ENCODE assay signal across 8 mouse cellular contexts in the genomic region with DNA sequence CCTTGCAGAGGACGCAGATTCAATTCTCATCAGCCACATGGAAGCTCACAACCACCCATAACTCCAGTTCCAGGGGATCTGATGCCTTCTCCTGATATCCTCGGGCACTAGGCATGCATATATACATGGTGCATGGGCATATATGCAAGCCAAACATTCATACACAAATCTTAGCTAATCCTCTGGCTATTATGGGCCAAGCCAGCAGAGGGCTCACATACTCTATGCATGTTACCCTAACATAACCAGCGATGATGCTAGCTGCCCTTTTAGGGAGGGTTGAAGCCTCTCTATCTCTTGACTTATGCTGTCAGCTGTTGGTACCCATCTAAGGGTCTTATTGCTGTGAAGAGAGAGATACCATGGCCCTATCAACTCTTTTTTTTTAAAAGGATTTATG. TPM values are rescaled to one million over a fixed set of nuclear protein-coding genes. Genes with fewer than 3 reads are reported as not detected.
DNase-seq lines count a peak whose midpoint lies in the region; ATAC-seq lines count a peak whose summit lies in the region.
"Had no signal": no experiment of that assay in that cellular context is flagged by ENCODE, and none has a peak within 500 bp of the region (broad histone marks: within the 10 kb centered on the region; RNA-seq: fewer than 3 reads in every experiment).

No protein-coding gene starts in this region.

- H3K4me2 ChIP-seq in midbrain, embryonic 14.5 days (ENCODE audit: low read length) = no peak overlapping the region
- no peak overlapping the region for H3K4me2 ChIP-seq in midbrain, embryonic 15.5 days
- H3K4me2 ChIP-seq: lung, embryonic 15.5 days had no signal

- no peak overlapping the region for H3K9ac ChIP-seq in midbrain, embryonic 14.5 days (replicated peaks; ENCODE audit: low read length)
- H3K9ac ChIP-seq in midbrain, embryonic 15.5 days = no peak overlapping the region
- H3K9ac ChIP-seq: lung, embryonic 15.5 days had no signal

- no peak for ATAC-seq in midbrain, embryonic 14.5 days (ENCODE audit: low FRiP score, low TSS enrichment)
- ATAC-seq in midbrain, embryonic 15.5 days (replicated peaks) = no peak

- peaks cover 7% of the 10 kb centered on the region; the same call in 1 of the 2 replicates for H3K4me1 ChIP-seq in midbrain, embryonic 14.5 days (ENCODE audit: control insufficient read depth, insufficient read depth, low read length)
- H3K4me1 ChIP-seq in midbrain, embryonic 15.5 days = peaks cover 10% of the 10 kb centered on the region

- H3K36me3 ChIP-seq in midbrain, embryonic 14.5 days (ENCODE audit: control insufficient read depth, insufficient read depth, low read length) = no peaks in the 10 kb centered on the region
- H3K36me3 ChIP-seq in midbrain, embryonic 15.5 days (replicated peaks) = no peaks in the 10 kb centered on the region
- H3K36me3 ChIP-seq: lung, embryonic 15.5 days had no signal

- H3K9me3 ChIP-seq in midbrain, embryonic 14.5 days (ENCODE audit: control insufficient read depth, low read length) = no peaks in the 10 kb centered on the region
- no peaks in the 10 kb centered on the region for H3K9me3 ChIP-seq in midbrain, embryonic 15.5 days
- H3K9me3 ChIP-seq: lung, embryonic 15.5 days had no signal

- WGBS in midbrain, embryonic 14.5 days = 51% methylated on average over 3 of the region's 3 CpGs
- 46% methylated on average over 3 of the region's 3 CpGs for WGBS in midbrain, embryonic 15.5 days

- no peak overlapping the region for H3K27ac ChIP-seq in midbrain, embryonic 14.5 days (replicated peaks; ENCODE audit: low read depth, low read length)
- H3K27ac ChIP-seq in midbrain, embryonic 15.5 days = no peak overlapping the region
- H3K27ac ChIP-seq: lung, embryonic 15.5 days had no signal

- DNase-seq in midbrain, embryonic 14.5 days = peak; percentile 72
- peak; percentile 54 for DNase-seq in T-cell, adult 2 months (ENCODE audit: low spot score)
- DNase-seq in cerebellum, adult 9-10 months = peak; percentile 44
- DNase-seq in kidney, postnatal 10 days = peak; percentile 72
- DNase-seq in lung, postnatal 10 days = peak; percentile 57
- DNase-seq in spleen, postnatal 36 days (ENCODE audit: low spot score in 2 of 2) = peak; percentile 36 to 54

- H3K4me3 ChIP-seq in midbrain, embryonic 14.5 days (replicated peaks; ENCODE audit: low read depth, low read length) = no peak overlapping the region
- no peak overlapping the region for H3K4me3 ChIP-seq in midbrain, embryonic 15.5 days
- H3K4me3 ChIP-seq: lung, embryonic 15.5 days had no signal

- H3K27me3 ChIP-seq in midbrain, embryonic 14.5 days (ENCODE audit: control insufficient read depth, insufficient read depth, low read length) = no peaks in the 10 kb centered on the region
- no peaks in the 10 kb centered on the region for H3K27me3 ChIP-seq in midbrain, embryonic 15.5 days (replicated peaks)
- H3K27me3 ChIP-seq: lung, embryonic 15.5 days had no signal

RNA-seq across cellular contexts. Expression of a gene that starts 4.3 kb away (rescaled TPM):
- polyA plus RNA-seq in midbrain, embryonic 14.5 days (2014; fragmentation: Nextera tagmentation; extraction: Ambion mirVana) = 19.6 and 34.4 TPM in 2 replicates
- polyA plus RNA-seq in midbrain, embryonic 15.5 days (2015; fragmentation: Nextera tagmentation; extraction: Ambion mirVana) = 37.0 and 37.7 TPM in 2 replicates

RNA-seq across cellular contexts. Expression of a gene that starts 35.8 kb away (rescaled TPM):
- 70.5 and 73.5 TPM in 2 replicates for polyA plus RNA-seq in midbrain, embryonic 14.5 days (2014; fragmentation: Nextera tagmentation; extraction: Ambion mirVana)
- polyA plus RNA-seq in midbrain, embryonic 15.5 days (2015; fragmentation: Nextera tagmentation; extraction: Ambion mirVana) = 76.0 and 82.4 TPM in 2 replicates

RNA-seq across cellular contexts. Expression of a gene that starts 43.5 kb away (rescaled TPM):
- 69.4 and 75.3 TPM in 2 replicates for polyA plus RNA-seq in midbrain, embryonic 14.5 days (2014; fragmentation: Nextera tagmentation; extraction: Ambion mirVana)
- polyA plus RNA-seq in midbrain, embryonic 15.5 days (2015; fragmentation: Nextera tagmentation; extraction: Ambion mirVana) = 69.5 and 70.7 TPM in 2 replicates

RNA-seq across cellular contexts. Expression of a gene that starts 45.6 kb away (rescaled TPM):
- polyA plus RNA-seq in midbrain, embryonic 14.5 days (2014; fragmentation: Nextera tagmentation; extraction: Ambion mirVana) = 9.0 and 9.2 TPM in 2 replicates
- polyA plus RNA-seq in midbrain, embryonic 15.5 days (2015; fragmentation: Nextera tagmentation; extraction: Ambion mirVana) = 12.6 and 13.3 TPM in 2 replicates
